Mouse (Mus musculus) intestine, embryonic 14.5 days (tissue): ENCODE data around the gene Abcb9. TPM values are rescaled to one million over a fixed set of nuclear protein-coding genes. Genes with fewer than 3 reads are reported as not detected.

ENCODE experiments used
- polyA plus RNA-seq: library from polyadenylated mRNA; unstranded; fragments of >200 nt; fragmentation: Nextera tagmentation; extraction: Ambion mirVana; gene quantifications from 2 replicates; pipeline ENCODE4 v1.2.1, GENCODE M21; 2014

The Abcb9 gene
- polyA plus RNA-seq, 1 experiment from 2014 or later: 1.8 TPM

Other genes with a start within 250 kb of the Abcb9 start
- 0.15 TPM in 1 of 2 replicates, not detected in the other for gene Hcar2, start 230.3 kb downstream of the Abcb9 start, polyA plus RNA-seq
- 1.9 and 2.0 TPM in 2 replicates for gene Hcar1, start 215.8 kb downstream of the Abcb9 start, polyA plus RNA-seq
- gene Denr, start 188.6 kb downstream of the Abcb9 start, polyA plus RNA-seq: 118 and 129 TPM in 2 replicates
- gene Gm43518, start 168.4 kb downstream of the Abcb9 start, polyA plus RNA-seq: 1.4 and 2.3 TPM in 2 replicates
- 5.5 and 9.1 TPM in 2 replicates for gene Ccdc62, start 165.1 kb downstream of the Abcb9 start, polyA plus RNA-seq
- gene Hip1r, start 122.2 kb downstream of the Abcb9 start, polyA plus RNA-seq: 14.7 and 17.5 TPM in 2 replicates
- gene Vps37b, start 63.5 kb downstream of the Abcb9 start, polyA plus RNA-seq: 26.4 and 27.7 TPM in 2 replicates
- gene Ogfod2, start 16.5 kb upstream of the Abcb9 start, polyA plus RNA-seq: 17.1 and 18.0 TPM in 2 replicates
- 93.8 and 99.9 TPM in 2 replicates for gene Arl6ip4, start 20.3 kb upstream of the Abcb9 start, polyA plus RNA-seq
- 6.2 and 6.7 TPM in 2 replicates for gene Pitpnm2, start 154.0 kb upstream of the Abcb9 start, polyA plus RNA-seq
- gene Mphosph9, start 232.2 kb upstream of the Abcb9 start, polyA plus RNA-seq: 13.6 and 13.9 TPM in 2 replicates
- 11.6 and 14.1 TPM in 2 replicates for gene 2810006K23Rik, start 232.3 kb upstream of the Abcb9 start, polyA plus RNA-seq